Mouse (Mus musculus) embryonic fibroblast, embryonic 13.5 days (primary cell): Measurements from ENCODE around the gene Ankrd9. TPM values are rescaled to one million over a fixed set of nuclear protein-coding genes. Genes with fewer than 3 reads are reported as not detected.
A peak's percentile ranks its signal among the peaks of the same experiment; 100 is the strongest.

Experiments
- H3K27ac ChIP-seq: 2 replicates; pipeline ENCODE4 v1.5.1; 2012; ENCODE audit warnings: low read length, control low read depth, inconsistent platforms; ENCODE audit not compliant: insufficient read depth
- H3K4me1 ChIP-seq: 2 replicates; pipeline ENCODE4 v1.6.1; 2011; ENCODE audit warnings: low read length; ENCODE audit not compliant: control insufficient read depth, insufficient read depth
- H3K4me3 ChIP-seq: 2 replicates; pipeline ENCODE4 v1.5.1; 2011; ENCODE audit warnings: mild to moderate bottlenecking, control low read depth, low read length; ENCODE audit not compliant: insufficient read depth
- CTCF ChIP-seq: IDR thresholded peaks from 2 replicates; pipeline ENCODE4 v1.5.1; 2011; ENCODE audit warnings: mild to moderate bottlenecking, control low read depth, low read length, moderate library complexity, borderline replicate concordance; ENCODE audit not compliant: insufficient read depth
- POLR2A ChIP-seq: IDR thresholded peaks from 2 replicates; pipeline ENCODE4 v1.6.1; 2011; ENCODE audit warnings: low read depth, mild to moderate bottlenecking, control low read depth, low read length, moderate library complexity
- polyA plus RNA-seq: library from polyadenylated mRNA; stranded (reverse); fragments of >200 nt; gene quantifications from 2 replicates; pipeline ENCODE4 v1.2.4, GENCODE M21; 2011; ENCODE audit warnings: low read depth; ENCODE audit not compliant: missing spikeins, insufficient read length

The Ankrd9 gene
- polyA plus RNA-seq, 1 experiment, result 3.3 TPM

DNA sequence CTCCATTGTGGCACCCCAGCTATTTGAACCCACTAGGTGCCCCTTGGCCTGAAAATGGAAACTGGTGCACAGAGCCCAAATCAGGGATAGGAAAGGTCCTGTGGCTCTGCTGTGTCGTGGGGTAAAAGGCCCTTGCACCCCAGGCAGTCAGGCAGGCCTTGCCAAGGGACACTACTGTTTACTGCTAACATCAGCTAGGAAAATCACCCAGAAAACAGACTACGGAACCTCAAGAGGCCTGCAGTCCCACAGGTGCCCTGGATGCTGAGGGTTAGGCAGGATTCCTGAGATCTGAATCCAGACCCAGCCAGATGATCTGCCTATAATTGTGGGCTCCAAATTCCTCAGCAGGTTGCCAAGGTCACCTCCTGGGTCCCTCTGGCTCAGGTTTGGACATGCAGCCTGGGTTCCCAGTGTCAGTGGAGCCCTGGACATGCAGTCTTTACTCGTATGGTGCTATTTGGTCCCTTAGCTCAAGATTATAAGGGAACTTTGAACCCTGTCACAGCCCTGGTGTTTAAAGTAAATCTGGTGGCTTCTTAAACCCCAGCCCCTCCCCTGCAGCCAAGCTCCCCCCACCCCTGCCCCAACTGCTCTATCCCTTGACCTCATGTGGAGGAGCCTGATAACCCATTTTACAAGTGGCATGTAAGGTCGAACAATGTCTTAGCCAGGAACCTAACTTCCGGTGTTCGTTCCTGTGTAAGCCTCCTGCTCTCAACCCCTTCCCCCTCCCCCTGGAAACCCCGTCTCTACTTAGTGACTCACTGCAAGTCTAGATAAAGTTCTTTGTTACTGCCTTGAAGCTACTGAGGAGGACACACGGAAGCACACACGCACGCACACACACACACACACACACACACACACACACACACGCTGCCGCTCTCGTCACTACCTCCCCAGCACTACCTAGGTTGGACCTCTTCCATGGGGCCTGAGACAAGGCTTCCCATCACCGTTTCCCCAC lies 28.6 kb upstream of the Ankrd9 start:
- no peak overlapping the region for H3K4me3 ChIP-seq
- no peak for TF ChIP-seq POLR2A
- no peak for TF ChIP-seq CTCF
- H3K27ac ChIP-seq, result no peak overlapping the region
- H3K4me1 ChIP-seq, result no peaks in the 10 kb centered on the region

DNA sequence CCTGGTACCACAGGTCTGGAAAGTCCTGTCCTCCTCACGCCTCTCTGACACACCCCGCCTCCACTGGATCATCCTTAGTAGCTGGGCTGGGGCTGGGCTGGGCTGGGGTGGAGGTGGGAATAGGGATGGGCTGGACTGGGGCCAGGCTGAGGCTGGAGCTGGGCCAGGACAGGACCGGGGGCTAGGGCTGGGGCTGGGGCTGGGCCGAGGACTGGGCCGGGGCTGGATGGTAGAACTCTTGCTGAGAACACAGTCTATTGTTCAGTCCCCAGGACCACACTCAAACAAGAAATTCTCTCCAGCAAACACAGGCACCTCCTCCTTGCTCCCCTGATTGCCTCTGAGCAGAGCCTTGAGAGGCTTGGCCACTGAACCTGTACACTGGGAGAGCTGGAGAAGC lies 27.5 kb upstream of the Ankrd9 start:
- Histone ChIP-seq H3K4me3 (no peak overlapping the region), H3K27ac (no peak overlapping the region), H3K4me1 (no peaks in the 10 kb centered on the region)
- TF ChIP-seq POLR2A, result no peak
- no peak for TF ChIP-seq CTCF

DNA sequence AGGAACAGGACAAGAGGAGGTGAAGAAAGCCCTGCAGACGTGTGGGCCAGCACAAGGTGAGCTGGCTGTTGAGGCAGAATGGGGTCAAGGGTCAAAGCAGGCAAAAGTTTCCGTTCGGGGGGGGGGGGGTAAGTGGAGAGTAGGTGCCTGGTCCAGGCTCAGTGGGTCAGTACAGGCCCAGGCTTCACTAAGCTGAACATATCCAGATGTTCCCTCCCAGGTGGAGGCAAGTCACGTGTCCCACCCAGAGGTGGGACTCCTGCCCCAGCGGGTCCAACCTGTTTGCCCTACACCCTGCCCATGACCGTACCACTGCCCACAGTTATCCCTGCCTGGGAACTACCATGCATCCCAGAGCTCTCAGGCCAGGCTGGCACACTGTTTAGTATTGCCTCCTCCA lies 27.0 kb upstream of the Ankrd9 start:
- H3K27ac ChIP-seq, result no peak overlapping the region
- H3K4me1 ChIP-seq, result no peaks in the 10 kb centered on the region
- no peak for TF ChIP-seq CTCF
- no peak overlapping the region for H3K4me3 ChIP-seq

DNA sequence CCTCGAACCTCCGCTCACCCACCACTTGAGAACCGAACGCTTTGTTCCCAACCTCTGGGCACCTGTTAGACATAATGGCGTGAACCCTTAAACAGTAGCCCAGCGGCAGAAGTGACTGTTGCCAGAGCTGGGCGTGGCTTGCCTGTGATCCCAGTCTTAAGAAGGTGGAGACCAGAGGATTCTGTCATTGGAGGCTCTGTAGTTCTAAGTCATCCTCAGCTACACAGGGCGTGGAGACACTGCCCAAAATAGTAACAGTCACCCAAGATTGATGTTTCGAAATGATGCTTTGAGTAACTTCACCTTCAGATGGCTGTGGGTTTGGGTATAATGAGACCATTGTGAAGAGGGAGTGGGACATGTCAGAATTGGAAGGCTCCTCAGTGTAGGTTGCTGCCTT lies 25.3 kb upstream of the Ankrd9 start:
- H3K27ac ChIP-seq, result no peak overlapping the region

DNA sequence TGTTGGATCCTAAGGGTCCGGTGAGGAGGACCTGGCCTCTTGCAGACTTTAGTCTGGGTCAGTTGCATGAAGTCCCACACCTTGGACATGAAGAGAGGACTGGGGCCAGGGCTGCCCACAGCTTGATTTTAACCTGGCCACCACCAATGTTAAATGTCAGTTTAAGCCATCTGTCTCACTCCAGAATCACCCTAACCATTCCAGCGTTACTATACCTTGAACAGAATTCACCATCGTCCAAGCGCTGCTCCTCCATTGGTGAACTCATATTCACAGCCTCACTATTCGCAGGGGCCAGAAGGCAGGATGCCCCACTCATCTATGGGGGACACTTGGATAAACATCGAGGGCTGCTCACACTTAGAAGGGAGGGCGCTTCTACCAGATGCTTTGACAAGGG lies 22.1 kb upstream of the Ankrd9 start:
- Histone ChIP-seq H3K27ac (no peak overlapping the region), H3K4me3 (no peak overlapping the region), H3K4me1 (no peaks in the 10 kb centered on the region)
- TF ChIP-seq POLR2A, result no peak
- no peak for TF ChIP-seq CTCF

More for the DNA sequence above, 25.3 kb upstream of the Ankrd9 start:
- TF ChIP-seq POLR2A (no peak), CTCF (no peak)
- H3K4me3 ChIP-seq, result no peak overlapping the region
- no peaks in the 10 kb centered on the region for H3K4me1 ChIP-seq

DNA sequence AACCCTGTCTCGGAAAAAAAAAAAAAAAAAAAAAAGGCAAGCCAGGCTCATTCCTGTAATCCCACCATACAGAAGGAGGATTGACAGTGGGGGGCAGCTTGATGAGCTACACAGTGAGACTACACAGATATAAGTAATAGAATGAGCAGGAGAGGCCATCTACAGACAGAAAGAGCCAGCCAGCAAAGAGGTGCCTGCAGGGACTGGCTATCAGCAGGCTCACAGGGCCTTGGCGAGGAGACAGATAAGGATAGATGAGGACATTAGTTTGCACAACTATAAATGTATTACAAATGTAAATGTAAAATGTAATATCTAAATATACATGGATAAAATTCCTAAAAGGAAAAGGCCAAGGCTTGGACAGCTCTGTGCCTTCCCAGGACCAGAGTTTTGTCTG lies 21.0 kb upstream of the Ankrd9 start:
- Histone ChIP-seq H3K27ac (no peak overlapping the region), H3K4me1 (no peaks in the 10 kb centered on the region), H3K4me3 (no peak overlapping the region)
- TF ChIP-seq CTCF (no peak), POLR2A (no peak)

DNA sequence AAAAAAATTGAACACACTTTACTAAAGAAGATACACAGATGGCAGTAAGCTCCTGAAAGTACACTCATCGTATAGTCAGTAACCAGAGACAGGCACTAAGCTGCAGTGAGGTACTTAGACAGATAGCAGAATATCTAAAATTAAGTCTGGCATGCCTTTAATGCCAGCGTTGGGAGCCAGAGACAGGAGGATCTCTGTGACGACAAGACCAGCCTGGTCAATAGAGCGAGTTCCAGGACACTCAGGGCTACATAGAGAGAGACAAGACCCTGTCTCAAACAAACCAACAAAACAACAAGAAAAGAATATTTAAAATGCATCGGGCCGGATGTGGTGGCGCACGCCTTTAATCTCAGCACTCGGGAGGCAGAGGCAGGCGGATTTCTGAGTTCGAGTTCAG lies 19.3 kb upstream of the Ankrd9 start:
- no peak for TF ChIP-seq CTCF
- TF ChIP-seq POLR2A, result no peak
- no peak overlapping the region for H3K4me3 ChIP-seq
- no peak overlapping the region for H3K27ac ChIP-seq
- H3K4me1 ChIP-seq, result no peaks in the 10 kb centered on the region

DNA sequence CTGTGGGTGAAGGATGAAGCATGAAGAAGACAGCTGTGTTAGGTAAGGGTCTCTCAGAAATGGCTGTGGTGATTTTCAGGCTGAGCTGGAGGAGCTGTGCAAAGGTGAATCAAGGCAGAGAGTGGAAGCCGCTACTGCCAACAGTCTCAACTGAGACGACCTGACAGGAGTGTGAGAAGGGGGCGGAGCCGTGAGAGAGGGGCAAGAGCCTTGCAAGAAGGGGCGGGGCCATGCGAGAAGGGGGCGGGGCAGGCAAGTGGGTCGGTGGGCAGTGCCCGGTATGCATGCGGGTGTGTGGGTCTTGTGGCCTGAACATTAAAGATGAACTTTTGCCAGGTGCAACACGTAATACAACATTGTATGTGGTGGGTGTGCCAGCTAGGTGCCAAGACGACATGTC lies 15.8 kb upstream of the Ankrd9 start:
- H3K4me1 ChIP-seq, result no peaks in the 10 kb centered on the region
- TF ChIP-seq CTCF, result no peak
- TF ChIP-seq POLR2A, result no peak
- H3K27ac ChIP-seq, result no peak overlapping the region
- H3K4me3 ChIP-seq, result no peak overlapping the region

DNA sequence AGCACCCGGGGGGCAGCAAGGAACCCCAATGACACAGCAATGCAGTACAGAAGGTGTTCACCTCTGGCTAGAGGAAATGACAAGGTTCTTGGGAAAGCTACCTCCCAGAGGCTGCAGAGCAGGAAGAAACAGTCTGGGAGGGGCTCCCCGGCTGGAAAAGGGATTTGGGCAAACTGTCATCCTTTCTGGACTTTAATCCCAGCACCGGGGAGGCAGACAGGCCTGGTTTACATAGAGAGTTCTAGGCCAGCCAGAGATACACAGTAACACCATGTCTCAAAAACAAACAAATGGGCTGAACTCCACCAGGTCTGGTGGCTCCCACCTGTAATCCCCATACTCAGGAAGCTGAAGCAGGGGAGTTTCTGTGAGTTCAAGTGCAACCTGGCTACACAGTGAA lies 14.4 kb upstream of the Ankrd9 start:
- no peak overlapping the region for H3K27ac ChIP-seq
- TF ChIP-seq CTCF, result no peak
- no peak for TF ChIP-seq POLR2A
- no peaks in the 10 kb centered on the region for H3K4me1 ChIP-seq
- H3K4me3 ChIP-seq, result no peak overlapping the region

DNA sequence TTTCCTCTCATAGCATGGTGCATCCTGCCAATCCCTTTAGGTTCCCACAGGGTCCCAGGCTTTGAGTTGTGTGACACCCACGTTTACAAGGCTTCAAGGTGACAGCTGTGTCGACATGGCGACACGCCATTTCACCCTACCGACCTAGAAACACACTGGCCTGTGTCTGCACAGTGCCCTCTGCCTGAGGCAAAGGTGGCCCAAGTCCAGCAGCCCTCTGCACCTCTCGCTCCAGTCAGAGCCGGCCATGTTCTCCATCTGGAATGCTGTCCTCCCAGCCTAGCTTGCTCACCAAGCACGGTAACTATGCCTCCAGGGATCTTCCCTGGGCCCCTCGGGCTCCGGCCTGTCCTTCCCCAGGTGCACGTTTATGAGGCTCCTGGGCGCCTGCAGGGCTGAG lies 13.9 kb upstream of the Ankrd9 start:
- Histone ChIP-seq H3K4me1 (no peaks in the 10 kb centered on the region), H3K4me3 (no peak overlapping the region), H3K27ac (no peak overlapping the region)
- no peak for TF ChIP-seq POLR2A
- TF ChIP-seq CTCF, result no peak

DNA sequence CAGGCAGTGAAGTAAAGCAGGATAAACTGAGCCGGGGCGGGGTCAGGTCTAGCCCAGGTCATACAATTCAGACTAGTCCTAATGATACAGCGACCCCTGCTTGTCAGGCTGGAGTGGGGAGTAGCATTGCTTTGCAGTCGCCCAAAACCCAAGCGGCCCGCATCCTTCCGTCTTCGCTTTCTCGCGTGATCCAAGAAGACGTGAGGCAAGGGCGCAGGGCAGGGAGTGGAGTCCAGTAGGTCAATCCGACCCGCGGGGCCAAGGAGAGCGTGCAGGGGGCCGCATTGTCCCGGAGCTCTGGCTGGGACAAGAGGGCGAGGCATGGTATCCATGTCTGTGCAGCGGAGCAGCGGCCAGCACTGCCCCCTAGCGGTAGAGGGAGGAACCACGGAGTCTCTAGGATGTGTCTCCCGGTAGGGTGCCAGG lies 13.3 kb upstream of the Ankrd9 start:
- H3K27ac ChIP-seq, result peak overlapping the region; percentile 45; the same call in 1 of the 2 replicates
- H3K4me3 ChIP-seq, result peak overlapping the region; percentile 43
- TF ChIP-seq CTCF (peak; percentile 97), POLR2A (peak; percentile 48)
- no peaks in the 10 kb centered on the region for H3K4me1 ChIP-seq
